Mouse (Mus musculus): ENCODE results near the gene Bves.
"Not testable (repeated sequence)": the region's sequence is repeated elsewhere in the genome, so short reads cannot be mapped to it uniquely, and the experiment has no call there.

Gene Bves

GRCm38 (mm10) chr10:45348143-45348542 lies 12.6 kb downstream of the Bves start:
- intact Hi-C loops (cut with DNase I): not testable (repeated sequence)

DNA sequence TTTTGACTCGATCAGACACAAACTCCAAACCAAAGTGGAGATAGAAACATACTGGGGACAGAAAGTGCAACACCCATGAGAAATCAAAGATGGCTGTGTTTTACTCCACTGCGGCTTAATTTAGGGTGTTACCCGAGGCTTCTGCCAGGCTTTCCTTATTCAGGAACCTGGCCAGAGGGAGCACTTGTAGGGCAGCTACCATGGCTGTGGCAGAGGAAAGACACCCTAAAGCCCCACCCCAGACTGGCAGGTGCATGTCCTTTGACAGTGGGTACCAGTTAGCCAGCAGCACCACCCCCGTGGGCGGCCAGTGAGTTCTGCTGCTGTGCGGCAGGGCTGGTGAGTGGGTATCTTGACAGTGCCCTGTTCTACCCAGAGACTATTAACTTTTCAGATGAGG lies 20.5 kb downstream of the Bves start:
- intact Hi-C loops (cut with DNase I): no loop called here

DNA sequence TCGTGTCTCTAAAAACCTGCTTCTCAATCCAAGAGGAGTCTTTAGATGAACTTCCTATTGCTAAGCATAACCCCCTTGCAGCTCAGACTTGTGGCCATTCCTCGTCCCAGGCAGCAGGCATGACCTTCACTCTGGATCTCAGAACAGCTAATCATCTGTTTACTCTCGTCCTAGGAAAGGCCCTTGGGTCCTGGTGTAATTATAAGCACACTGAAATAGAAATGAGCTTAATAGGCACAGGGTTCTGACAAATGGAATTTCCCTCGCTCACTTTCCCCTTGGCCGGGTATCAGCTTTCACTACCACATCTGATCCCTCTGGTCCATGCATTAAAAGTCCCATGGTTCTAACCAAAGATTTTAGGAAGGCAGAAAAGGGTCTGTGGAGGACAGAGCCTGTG lies 27.8 kb downstream of the Bves start:
- intact Hi-C loops (cut with DNase I): no loop called here

DNA sequence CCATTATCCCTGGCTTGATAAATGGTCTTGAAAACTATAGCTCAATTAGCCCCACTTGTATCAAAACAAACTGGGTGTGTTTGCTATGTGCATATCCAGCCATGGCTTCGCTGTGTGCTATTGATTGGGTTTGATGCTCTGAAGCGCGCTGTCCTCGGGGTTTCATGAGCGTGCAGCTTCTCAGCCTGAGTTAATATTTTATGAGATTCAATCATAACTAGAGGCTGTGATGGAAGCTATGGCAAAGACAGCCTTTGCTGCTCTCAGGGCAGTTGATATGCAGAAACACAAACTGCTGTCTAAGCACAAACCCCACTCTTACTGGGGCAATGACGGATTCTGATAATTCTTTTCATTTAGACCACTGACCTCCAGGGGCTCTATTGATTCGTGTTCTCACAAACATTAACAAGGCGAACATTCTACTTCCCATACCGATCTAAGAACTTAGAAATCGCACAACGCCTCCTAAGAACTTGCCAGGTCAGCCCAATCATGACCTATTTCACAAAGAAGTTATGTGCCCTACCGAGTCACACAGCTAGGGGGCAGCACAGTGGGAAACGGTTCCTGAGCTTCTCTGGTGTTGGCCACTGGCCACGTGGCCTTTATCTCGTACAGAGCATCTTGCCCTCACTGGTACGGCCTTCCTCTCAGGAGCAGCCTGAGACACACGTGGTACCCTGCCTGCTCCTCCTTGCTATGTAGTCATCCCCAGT lies 31.6 kb downstream of the Bves start:
- intact Hi-C loops (cut with DNase I): no loop called here

GRCm38 (mm10) chr10:45369639-45370038 lies 34.1 kb downstream of the Bves start:
- intact Hi-C loops (cut with DNase I): loop anchor here (5.0 to 10.0 kb wide), 3 partner anchors 317 to 1075 kb away; no protein-coding TSS in a partner anchor

- intact Hi-C loops (cut with DNase I): loop anchor here (5.0 to 10.0 kb wide), 3 partner anchors 318 to 1076 kb away; no protein-coding TSS in a partner anchor
Measured at GRCm38 (mm10) chr10:45370545-45370944, 35.0 kb downstream of the Bves start.

- intact Hi-C loops (cut with DNase I): loop anchor here (5.0 to 10.0 kb wide), 3 partner anchors 321 to 1078 kb away; no protein-coding TSS in a partner anchor
Measured at GRCm38 (mm10) chr10:45372994-45373692, 37.6 kb downstream of the Bves start.

- intact Hi-C loops (cut with DNase I): loop anchor here (5.0 to 10.0 kb wide), 3 partner anchors 281 to 1083 kb away; no protein-coding TSS in a partner anchor
Measured at GRCm38 (mm10) chr10:45378269-45378668, 42.7 kb downstream of the Bves start.

DNA sequence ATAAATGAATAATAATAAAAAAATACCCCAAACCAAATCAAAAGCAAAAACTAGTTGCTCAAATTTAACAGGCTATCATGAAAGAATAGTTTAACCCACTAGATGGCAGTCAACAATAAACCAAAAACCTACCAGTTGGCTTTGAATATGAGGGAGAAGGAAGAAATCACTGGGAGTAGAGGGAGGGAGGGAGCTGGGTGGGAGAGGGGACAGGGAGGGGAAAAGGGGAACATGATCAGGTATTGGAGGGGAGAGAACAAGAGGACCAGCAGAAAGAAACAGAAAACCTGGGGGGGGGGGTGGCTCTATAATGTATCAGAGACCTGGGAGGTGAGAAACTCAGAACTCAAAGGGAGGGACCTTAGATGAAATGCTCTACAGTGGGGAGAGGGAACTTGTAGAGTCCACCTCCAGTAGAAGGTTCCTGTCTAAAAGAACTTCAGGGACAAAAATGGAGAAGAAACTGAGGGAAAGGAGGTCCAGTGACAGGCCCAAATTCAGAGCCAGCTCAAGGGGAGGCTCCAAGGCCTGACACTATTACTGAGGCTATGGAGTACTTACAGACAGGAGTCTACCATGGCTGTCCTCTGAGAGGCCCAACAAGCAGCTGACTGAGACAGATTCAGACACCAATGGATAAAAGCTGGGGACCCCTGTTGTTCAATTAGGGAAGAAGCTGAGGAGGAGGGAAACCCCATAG lies 46.5 kb downstream of the Bves start:
- intact Hi-C loops (cut with DNase I): no loop called here

DNA sequence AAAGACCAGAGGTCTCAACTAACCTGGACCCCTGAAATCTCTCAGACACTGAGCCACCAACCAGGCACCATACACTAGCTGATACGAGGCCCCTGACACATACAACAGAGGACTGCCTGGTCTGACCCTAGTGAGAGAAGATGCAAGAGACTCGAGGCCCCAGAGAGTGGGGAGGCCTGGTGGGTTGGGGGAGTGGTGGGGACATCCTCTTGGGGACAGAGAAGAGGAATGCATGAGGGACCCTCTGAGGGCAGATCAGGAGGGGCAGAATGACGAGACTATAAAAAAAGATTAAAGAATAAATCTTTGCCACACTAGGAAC lies 47.0 kb downstream of the Bves start:
- intact Hi-C loops (cut with DNase I): no loop called here

DNA sequence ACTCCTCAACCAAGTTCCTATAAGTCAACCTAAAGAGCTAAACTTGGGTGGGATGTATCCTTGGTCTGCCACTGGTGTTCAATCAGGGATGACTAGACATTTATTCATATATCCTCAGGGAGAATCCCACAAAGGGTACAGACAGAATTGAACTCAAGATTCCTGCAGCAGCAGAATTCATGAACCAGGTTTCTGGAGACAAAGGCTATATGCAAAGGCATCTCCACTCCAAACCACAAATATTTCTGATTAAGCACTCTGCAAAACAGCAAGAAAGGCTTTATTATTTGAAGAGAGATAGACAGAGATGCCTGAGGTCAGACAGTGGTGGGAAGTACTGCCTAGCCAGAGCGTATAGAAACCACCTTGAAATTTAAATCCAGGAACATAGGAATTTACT lies 62.6 kb downstream of the Bves start:
- intact Hi-C loops (cut with DNase I): no loop called here

DNA sequence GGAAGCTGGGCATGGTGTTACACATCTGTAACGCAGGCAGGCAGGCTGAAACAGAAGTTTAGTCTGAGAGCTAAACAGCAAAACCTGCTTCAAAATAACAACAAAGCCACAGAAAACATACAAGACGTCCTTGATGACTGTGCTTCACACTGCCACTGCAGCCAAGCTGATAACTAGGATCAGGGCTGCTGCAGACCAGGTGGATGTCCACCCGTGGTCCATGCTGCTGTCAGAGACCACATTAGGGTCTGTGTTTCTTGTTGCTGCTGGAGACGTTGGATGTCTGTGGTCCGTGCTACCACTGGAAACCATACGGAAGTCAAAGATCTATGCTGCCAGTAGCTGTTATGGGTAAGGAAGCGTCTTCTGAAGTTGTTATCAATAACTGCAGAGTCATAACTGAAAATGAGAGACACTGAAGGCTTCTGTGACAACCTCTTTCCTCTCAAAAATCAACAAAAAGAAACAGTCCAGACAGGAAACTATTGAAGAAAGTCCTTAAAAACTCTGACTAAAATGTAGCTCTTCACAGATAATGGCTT lies 64.2 kb downstream of the Bves start:
- intact Hi-C loops (cut with DNase I): no loop called here

GRCm38 (mm10) chr10:45410624-45411341 lies 75.2 kb downstream of the Bves start:
- intact Hi-C loops (cut with DNase I): no loop called here

DNA sequence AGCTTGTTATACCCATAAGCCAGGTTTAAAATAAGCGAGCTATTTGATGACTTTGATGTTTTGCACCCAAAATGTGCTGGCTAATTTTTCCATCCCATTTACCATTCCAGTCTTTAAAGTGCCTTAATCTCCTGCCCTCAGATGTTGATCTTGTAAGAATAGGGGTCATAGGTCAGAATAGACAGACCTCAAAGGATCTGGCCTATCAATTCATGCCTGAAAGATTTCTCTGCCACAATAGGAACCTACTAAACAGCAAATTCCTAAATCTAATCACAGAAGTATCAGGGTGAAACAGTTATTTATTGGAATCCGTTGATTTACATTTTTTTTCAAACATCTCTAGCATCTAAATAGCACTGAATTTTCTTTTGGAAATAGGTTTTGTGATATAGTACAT lies 76.2 kb downstream of the Bves start:
- intact Hi-C loops (cut with DNase I): no loop called here

DNA sequence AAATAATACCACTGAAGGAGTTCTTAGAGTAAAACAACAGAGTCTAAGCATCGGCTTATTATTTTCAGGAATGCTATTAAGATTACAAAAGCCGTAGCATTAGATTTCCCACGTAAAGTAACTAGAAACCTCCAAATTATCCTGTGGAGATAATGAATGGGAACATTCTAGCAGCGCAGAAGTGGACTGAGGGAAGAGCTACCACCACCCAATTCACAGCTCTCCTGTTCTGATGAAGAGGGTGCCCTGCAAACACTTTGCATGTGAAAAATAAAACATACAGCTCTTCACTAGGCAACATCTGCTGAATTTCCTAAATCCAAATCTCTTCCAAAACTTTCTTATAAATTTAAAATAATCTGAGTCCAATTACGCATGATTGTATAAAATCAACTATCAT lies 76.6 kb downstream of the Bves start:
- intact Hi-C loops (cut with DNase I): no loop called here
